Mouse (Mus musculus) cerebellum, adult 8-10 months (tissue): ENCODE data around the gene Zscan2.

ENCODE experiments used
- DNase-seq: peaks from one replicate; pipeline ENCODE4 v3.0.0; 2022

The Zscan2 gene

GRCm38 (mm10) chr7:80888595-80888994 is 27.9 kb downstream of the Zscan2 start:
- DNase-seq, result no peak

- no peak for DNase-seq
These were observed 28.3 kb downstream of the Zscan2 start for GRCm38 (mm10) chr7:80889021-80889511.

GRCm38 (mm10) chr7:80889841-80890241 is 29.1 kb downstream of the Zscan2 start:
- DNase-seq, result no peak

GRCm38 (mm10) chr7:80893086-80893752 is 32.5 kb downstream of the Zscan2 start:
- peak; percentile 49 for DNase-seq

- peak; percentile 57 for DNase-seq
These were observed 33.0 kb downstream of the Zscan2 start for GRCm38 (mm10) chr7:80893753-80894129.

- DNase-seq, result peak; percentile 56
These were observed 33.5 kb downstream of the Zscan2 start for GRCm38 (mm10) chr7:80894196-80894595.

- DNase-seq, result no peak
These were observed 34.2 kb downstream of the Zscan2 start for GRCm38 (mm10) chr7:80894815-80895519.

- no peak for DNase-seq
These were observed 36.4 kb downstream of the Zscan2 start for GRCm38 (mm10) chr7:80897134-80897533.

- DNase-seq, result no peak
These were observed 37.0 kb downstream of the Zscan2 start for GRCm38 (mm10) chr7:80897721-80898120.

- DNase-seq, result peak; percentile 80
These were observed 40.3 kb downstream of the Zscan2 start, which contains the start of gene Wdr73 for GRCm38 (mm10) chr7:80900944-80901501. TSS of gene Wdr73 (minus strand) at chr7:80901269.

- DNase-seq, result no peak
These were observed 41.0 kb downstream of the Zscan2 start for GRCm38 (mm10) chr7:80901541-80902274.

- DNase-seq, result no peak
These were observed 43.1 kb downstream of the Zscan2 start for GRCm38 (mm10) chr7:80903625-80904422.

GRCm38 (mm10) chr7:80904921-80905515 is 44.3 kb downstream of the Zscan2 start, which contains the start of gene Nmb:
TSS of gene Nmb (minus strand) at chr7:80905076.
- DNase-seq, result peak; percentile 54

- no peak for DNase-seq
These were observed 50.3 kb downstream of the Zscan2 start for GRCm38 (mm10) chr7:80911053-80911452.

- DNase-seq, result no peak
These were observed 51.8 kb downstream of the Zscan2 start for GRCm38 (mm10) chr7:80912496-80912895.

GRCm38 (mm10) chr7:80917916-80918465 is 57.3 kb downstream of the Zscan2 start:
- no peak for DNase-seq

GRCm38 (mm10) chr7:80918982-80919646 is 58.4 kb downstream of the Zscan2 start:
- DNase-seq, result no peak

- no peak for DNase-seq
These were observed 58.9 kb downstream of the Zscan2 start for GRCm38 (mm10) chr7:80919647-80920008.

GRCm38 (mm10) chr7:80923165-80923564 is 62.4 kb downstream of the Zscan2 start:
- DNase-seq, result no peak
